In genomic region chr7:25079496-25080026, GRCm38 (mm10) we compare ENCODE assay signal across 16 mouse cellular contexts. TPM values are rescaled to one million over a fixed set of nuclear protein-coding genes. Genes with fewer than 3 reads are reported as not detected.
DNase-seq lines count a peak whose midpoint lies in the region; ATAC-seq and TF ChIP-seq lines count a peak whose summit lies in the region.
"Had no signal": no experiment of that assay in that cellular context is flagged by ENCODE, and none has a peak within 500 bp of the region (broad histone marks: within the 10 kb centered on the region; RNA-seq: fewer than 3 reads in every experiment).

No protein-coding gene starts in this region.

- H3K4me2 ChIP-seq in kidney, embryonic 15.5 days, result no peak overlapping the region
- H3K4me2 ChIP-seq: heart, embryonic 11.5 days had no signal

- no peak for TF ChIP-seq POLR2A in liver, adult 2 months (IDR thresholded peaks at IDR 0.05; ENCODE audit: extremely low read depth, insufficient read depth, low read length)

- 71% methylated on average over 12 of the region's 12 CpGs for WGBS in kidney, embryonic 15.5 days
- 83% methylated on average over 12 of the region's 12 CpGs for WGBS in liver, adult 2 months

- no peak for TF ChIP-seq CTCF in liver, adult 2 months (IDR thresholded peaks at IDR 0.05; ENCODE audit: low read depth, low read length)
- TF ChIP-seq CTCF in layer of hippocampus, adult 2 months (conservative IDR thresholded peaks at IDR 0.05), result no peak

- H3K9me3 ChIP-seq in kidney, embryonic 15.5 days (replicated peaks), result no peaks in the 10 kb centered on the region
- H3K9me3 ChIP-seq in ES-E14 (ENCODE audit: control insufficient read depth, insufficient read depth, low read depth, low read length), result no peaks in the 10 kb centered on the region
- H3K9me3 ChIP-seq: embryonic facial prominence, embryonic 12.5 days; hindbrain, embryonic 12.5 days had no signal

- no peak overlapping the region for H3K9ac ChIP-seq in kidney, embryonic 15.5 days
- 0 out of 2 replicates have a peak overlapping the region, but pooled peaks have one; percentile 6 for H3K9ac ChIP-seq in ES-E14 (ENCODE audit: insufficient read depth, low read depth, low read length, poor library complexity, severe bottlenecking)
- no peak overlapping the region for H3K9ac ChIP-seq in liver, adult 2 months (ENCODE audit: low read depth, low read length)
- H3K9ac ChIP-seq: embryonic facial prominence, embryonic 12.5 days; hindbrain, embryonic 12.5 days had no signal

- H3K4me3 ChIP-seq in kidney, embryonic 15.5 days (replicated peaks), result no peak overlapping the region
- H3K4me3 ChIP-seq in ES-E14 (ENCODE audit: insufficient read depth in 1 of 2, low read depth in 1 of 2, low read length in 2 of 2, poor library complexity in 1 of 2, severe bottlenecking in 1 of 2), result no peak overlapping the region; a peak in 1 of 4 replicates
- no peak overlapping the region for H3K4me3 ChIP-seq in liver, adult 2 months (ENCODE audit: insufficient read depth, low read depth, low read length)
- H3K4me3 ChIP-seq in layer of hippocampus, adult 2 months, result no peak overlapping the region
- H3K4me3 ChIP-seq: embryonic facial prominence, embryonic 12.5 days; gastrocnemius, adult 2 months; myocyte had no signal

- peaks cover 33% of the 10 kb centered on the region for H3K4me1 ChIP-seq in kidney, embryonic 15.5 days
- peaks cover 6 to 25% of the 10 kb centered on the region in 2 experiments; a peak in 3 of 4 replicates for H3K4me1 ChIP-seq in ES-E14 (ENCODE audit: control insufficient read depth in 2 of 2, insufficient read depth in 2 of 2, low read length in 2 of 2, poor library complexity in 1 of 2)
- H3K4me1 ChIP-seq in liver, adult 2 months (ENCODE audit: control insufficient read depth, insufficient read depth, low read length), result peaks cover 7% of the 10 kb centered on the region

- peaks cover 15% of the 10 kb centered on the region; the same call in 1 of the 2 replicates for H3K79me2 ChIP-seq in liver, adult 2 months (ENCODE audit: control insufficient read depth, insufficient read depth, low read length)

- H3K36me3 ChIP-seq in kidney, embryonic 15.5 days, result peaks cover 53% of the 10 kb centered on the region
- peaks cover 37% of the 10 kb centered on the region for H3K36me3 ChIP-seq in ES-E14 (ENCODE audit: control insufficient read depth, insufficient read depth, low read length, poor library complexity, severe bottlenecking)
- H3K36me3 ChIP-seq in liver, adult 2 months (ENCODE audit: control insufficient read depth, insufficient read depth, low read length), result peaks cover 22% of the 10 kb centered on the region

- in situ Hi-C loops in ES-E14 (cut with MboI; ENCODE audit: low sequenced_read_pairs in 2 of 2, unreplicated experiment in 2 of 2), result no loop called here

- no peak overlapping the region for H3K27ac ChIP-seq in kidney, embryonic 15.5 days
- no peak overlapping the region for H3K27ac ChIP-seq in ES-E14 (ENCODE audit: insufficient read depth, low read depth, low read length, poor library complexity, severe bottlenecking)
- no peak overlapping the region for H3K27ac ChIP-seq in liver, adult 2 months (replicated peaks; ENCODE audit: insufficient read depth, low read depth, low read length)
- no peak overlapping the region for H3K27ac ChIP-seq in layer of hippocampus, adult 2 months
- H3K27ac ChIP-seq: embryonic facial prominence, embryonic 12.5 days; gastrocnemius, adult 2 months; hindbrain, embryonic 12.5 days had no signal

- no peaks in the 10 kb centered on the region for H3K27me3 ChIP-seq in kidney, embryonic 15.5 days
- H3K27me3 ChIP-seq in liver, adult 2 months (ENCODE audit: control insufficient read depth, insufficient read depth, low read length), result no peaks in the 10 kb centered on the region
- H3K27me3 ChIP-seq: CH12.LX; embryonic facial prominence, embryonic 12.5 days; hindbrain, embryonic 12.5 days had no signal

- no peak for ATAC-seq in kidney, embryonic 15.5 days (replicated peaks; ENCODE audit: low FRiP score)
- ATAC-seq in monocyte, adult 5-6 weeks (replicated peaks; ENCODE audit: insufficient number of reproducible peaks, low FRiP score, low TSS enrichment, poor library complexity, severe bottlenecking), result no peak
- ATAC-seq: forebrain, embryonic 14.5 days; intestine, postnatal 0 days had no signal

- peak; percentile 48 for DNase-seq in kidney, adult 11 months
- DNase-seq in ES-E14 (ENCODE audit: low read depth, low spot score) (no peak), ZHBTc4 (ENCODE audit: low read depth, low spot score) (peak; percentile 76)
- peak; percentile 22 for DNase-seq in liver, adult 2 months (ENCODE audit: extremely low read depth, low read depth, low spot score)
- DNase-seq in layer of hippocampus, adult 2 months (ENCODE audit: low spot score in 2 of 2), result no peak
- DNase-seq: adrenal gland, postnatal 25 days; gastrocnemius, adult 2 months had no signal

TF ChIP-seq in ES-E14, 5 proteins besides CTCF, POLR2A, EP300 and RAD21:
- TF ChIP-seq ZC3H11A (IDR thresholded peaks at IDR 0.05; ENCODE audit: borderline replicate concordance, low read depth, low read length) (no peak), CHD2 (IDR thresholded peaks at IDR 0.05; ENCODE audit: low read depth, low read length) (no peak), ZNF384 (IDR thresholded peaks at IDR 0.05; ENCODE audit: low read depth, low read length) (no peak), MAFK (IDR thresholded peaks at IDR 0.05; ENCODE audit: insufficient read depth, low read depth, low read length) (no peak), HCFC1 (IDR thresholded peaks at IDR 0.05; ENCODE audit: borderline replicate concordance, insufficient read depth, low read length) (no peak)
TF ChIP-seq in ES-E14: peak in this region for 0.

RNA-seq across cellular contexts. Expression of gene Zfp574, which starts 7.2 kb away (rescaled TPM):
- polyA plus RNA-seq in kidney, embryonic 15.5 days (2015; fragmentation: Nextera tagmentation; extraction: Ambion mirVana), result 33.9 and 37.1 TPM in 2 replicates
- 15.1 and 18.9 TPM in 2 replicates for total RNA-seq in ES-E14 (2012; rRNA removed)
- 2.3 and 3.1 TPM in 2 replicates for total RNA-seq in liver, adult 2 months (2014; rRNA removed)
- polyA plus RNA-seq in liver, adult 2 months (2012; rRNA removed), result 16.7 and 17.2 TPM in 2 replicates
- total RNA-seq in layer of hippocampus, adult 2 months (2021), result 10 to 100 TPM; 29.3 to 30.3 TPM
- total RNA-seq in monocyte, adult 5-6 weeks (2017), result 1.5 to 4.7 TPM (median 3.4 TPM) in 3 replicates

RNA-seq across cellular contexts. Expression of gene Grik5, which starts 7.4 kb away (rescaled TPM):
- polyA plus RNA-seq in kidney, embryonic 15.5 days (2015; fragmentation: Nextera tagmentation; extraction: Ambion mirVana), result 5.1 and 7.0 TPM in 2 replicates
- 10.0 and 10.7 TPM in 2 replicates for total RNA-seq in ES-E14 (2012; rRNA removed)
- total RNA-seq in liver, adult 2 months (2014; rRNA removed), result 2.3 and 2.4 TPM in 2 replicates
- polyA plus RNA-seq in liver, adult 2 months (2012; rRNA removed), result 10.2 and 14.0 TPM in 2 replicates
- 100 to 1,000 TPM; 247 to 248 TPM for total RNA-seq in layer of hippocampus, adult 2 months (2021)
- total RNA-seq in monocyte, adult 5-6 weeks (2017), result 0.48 to 2.9 TPM in 2 of 3 replicates, not detected in the other

Comparison
In these comparisons a context has a peak if more than half of its experiments do, and no peak if none do; other contexts are left out.
1. DNase-seq: peak in kidney, adult 11 months (single experiment), ZHBTc4 (single experiment) and liver, adult 2 months (single experiment); none in ES-E14 (single experiment) and layer of hippocampus, adult 2 months (0 of 2).
2. RNA of gene Grik5, which starts 7.4 kb away (total RNA-seq): 247 to 248 TPM in layer of hippocampus, adult 2 months; 10.0 to 10.7 TPM in ES-E14, 2.3 to 2.4 TPM in liver, adult 2 months and 0.48 to 2.9 TPM in monocyte, adult 5-6 weeks; every median in the first group is over 10 times any median in the second.